Mouse (Mus musculus): ENCODE data around the gene Ufsp1.
A peak's percentile ranks its signal among the peaks of the same experiment; 100 is the strongest.
"Not testable (repeated sequence)": the region's sequence is repeated elsewhere in the genome, so short reads cannot be mapped to it uniquely, and the experiment has no call there.

Gene Ufsp1

DNA sequence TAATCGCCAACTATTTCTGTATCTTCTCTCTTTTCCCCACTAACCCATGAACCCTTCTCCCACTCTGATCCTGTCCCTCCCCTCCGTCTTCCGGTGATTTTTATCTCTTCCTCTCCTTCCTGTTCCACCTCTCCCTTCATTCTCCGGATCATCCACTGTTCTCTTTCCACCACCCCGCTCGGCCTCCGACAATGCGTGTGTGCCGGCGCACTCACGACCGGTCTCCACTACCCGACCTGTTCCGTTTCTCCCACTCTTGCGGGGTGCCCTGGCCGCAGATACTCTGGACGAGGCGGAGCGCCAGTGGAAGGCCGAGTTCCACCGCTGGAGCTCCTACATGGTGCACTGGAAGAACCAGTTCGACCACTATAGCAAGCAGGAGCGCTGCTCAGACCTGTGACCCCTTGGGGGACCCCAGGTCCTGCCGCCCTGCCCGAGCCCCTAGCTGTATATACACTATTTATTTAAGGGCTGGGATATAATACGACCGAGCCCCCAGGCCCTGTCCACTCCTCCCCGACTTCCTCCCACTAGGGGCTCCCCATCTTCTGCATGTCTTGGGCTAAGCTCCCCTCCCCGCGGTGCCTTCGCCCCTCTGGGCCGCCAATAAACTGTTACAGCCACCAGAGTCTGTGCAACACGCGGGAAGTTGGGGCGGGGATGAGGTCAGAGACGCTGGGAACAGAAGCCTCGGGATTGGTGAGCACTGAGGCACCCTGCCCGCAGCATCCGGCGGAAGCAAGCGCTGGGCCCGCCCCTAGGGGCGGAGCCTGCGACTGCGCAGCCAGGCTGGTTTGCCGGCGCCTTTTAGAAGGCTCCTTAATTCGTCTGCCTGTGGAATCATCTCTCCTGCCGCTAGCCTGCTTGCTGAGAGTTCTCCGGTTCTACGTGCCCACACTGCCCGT, at the start of gene Ufsp1:
Ufsp1 (plus strand) TSS at position 791 of the 905 bp plus-strand sequence.
- DNase-seq (ENCODE audit: low read depth) = peak; percentile 98

- peak; percentile 78 for DNase-seq (ENCODE audit: low read depth)
Measured at GRCm38 (mm10) chr5:137263897-137264720, 30.3 kb upstream of the Ufsp1 start.

DNA sequence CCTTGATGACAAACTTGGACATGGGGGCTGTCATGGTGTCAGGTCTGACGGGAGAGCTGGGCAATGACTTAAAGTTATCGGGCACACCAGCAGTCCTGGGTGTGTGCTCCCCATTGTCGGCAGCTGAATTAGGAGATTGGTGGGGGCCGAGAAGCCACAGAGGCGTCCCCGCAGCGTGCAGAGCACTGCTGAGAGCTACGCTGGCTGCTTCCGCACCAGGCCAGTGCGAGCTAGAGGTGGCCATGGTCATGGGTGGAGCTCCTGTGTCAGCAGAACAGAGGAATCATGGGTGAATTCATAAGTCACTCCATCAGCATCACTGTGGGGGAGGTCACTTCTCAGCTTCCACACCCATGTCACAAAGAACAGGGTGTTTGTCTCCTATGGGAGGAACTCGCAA, 29.6 kb upstream of the Ufsp1 start:
- no peak for DNase-seq (ENCODE audit: low read depth)

- no peak for DNase-seq (ENCODE audit: low read depth)
Measured at GRCm38 (mm10) chr5:137268131-137268910, 26.1 kb upstream of the Ufsp1 start.

DNA sequence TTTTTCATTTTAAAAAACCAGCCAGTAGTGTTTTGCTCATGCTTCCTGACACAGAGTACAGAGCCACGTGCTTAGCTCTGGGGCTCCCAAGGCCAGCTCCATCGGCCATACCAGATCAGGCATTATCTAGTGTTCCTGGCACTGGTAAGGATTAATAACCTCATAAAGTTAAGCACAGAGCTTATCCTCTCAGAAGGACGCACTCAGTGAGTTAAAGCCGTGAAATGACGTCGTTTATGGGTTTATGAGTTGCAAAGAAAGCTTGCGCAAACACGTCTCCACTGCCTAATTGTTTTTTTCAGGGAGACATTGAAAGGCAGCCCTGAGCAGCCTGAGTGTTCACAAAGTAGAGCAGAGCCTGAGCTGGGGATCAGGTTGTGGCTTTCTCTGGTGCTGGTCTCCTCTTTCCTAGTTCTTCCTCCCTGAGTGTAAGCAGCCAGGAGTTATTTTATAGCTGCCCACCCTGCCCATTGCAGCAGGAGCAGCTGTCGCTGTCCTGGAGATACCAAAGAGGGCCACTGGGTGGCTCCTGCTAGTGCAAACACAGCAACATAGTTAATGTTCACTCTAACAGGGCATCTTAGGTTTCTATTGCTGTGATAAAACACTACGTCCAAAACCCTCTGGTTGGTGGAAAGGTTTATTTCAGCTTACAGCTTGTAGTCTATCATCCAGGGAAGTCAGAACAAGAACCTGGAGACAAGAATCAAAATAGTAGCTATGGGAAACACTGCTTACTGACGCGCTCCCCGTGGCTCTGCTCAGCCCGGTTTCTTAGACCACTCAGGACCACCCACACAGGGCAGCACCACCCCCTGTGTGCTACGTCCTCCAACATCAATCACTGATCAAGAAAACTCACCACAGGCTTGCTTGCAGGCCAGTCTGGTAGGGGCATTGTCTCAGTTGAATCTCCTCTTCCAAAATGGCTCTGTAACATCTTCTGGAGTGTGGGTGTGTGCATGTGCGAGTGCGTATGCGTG, 16.8 kb upstream of the Ufsp1 start:
- DNase-seq (ENCODE audit: low read depth) = peak; percentile 38

DNA sequence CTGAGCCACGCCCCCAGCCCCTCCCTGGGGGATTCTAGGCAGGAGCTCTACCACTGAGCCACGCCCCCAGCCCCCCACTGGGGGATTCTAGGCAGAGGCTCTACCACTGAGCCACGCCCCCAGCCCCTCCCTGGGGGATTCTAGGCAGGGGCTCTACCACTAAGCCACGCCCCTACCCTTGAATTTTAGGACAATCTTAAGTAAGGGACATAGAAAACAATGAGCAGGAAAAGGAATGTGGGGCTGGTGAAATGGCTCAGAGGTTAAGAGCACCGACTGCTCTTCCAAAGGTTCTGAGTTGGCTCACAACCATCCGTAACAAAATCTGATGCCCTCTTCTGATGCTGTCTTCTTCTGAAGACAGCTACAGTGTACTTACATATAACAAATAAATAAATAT, 10.0 kb upstream of the Ufsp1 start:
- DNase-seq (ENCODE audit: low read depth) = not testable (repeated sequence)

DNA sequence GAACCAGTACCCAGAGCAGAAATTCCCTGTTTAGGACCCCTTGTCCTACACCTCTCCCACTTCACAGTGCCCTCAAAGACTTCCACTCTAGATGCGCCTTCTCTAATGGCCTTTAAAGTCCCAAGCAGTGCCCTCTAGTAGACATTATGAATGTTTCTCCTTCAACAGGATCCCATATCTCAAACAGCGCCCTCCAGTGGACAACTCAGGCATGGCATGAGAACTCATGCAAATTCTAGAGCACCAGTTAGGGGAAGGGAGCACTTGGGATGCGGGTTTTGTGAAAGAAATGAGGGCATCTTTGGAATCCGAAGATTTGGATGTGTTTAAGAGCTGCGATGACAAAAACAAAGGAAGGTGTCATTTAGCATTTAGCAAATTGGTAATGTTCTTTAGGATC, 9.4 kb upstream of the Ufsp1 start:
- peak; percentile 79 for DNase-seq (ENCODE audit: low read depth)

DNA sequence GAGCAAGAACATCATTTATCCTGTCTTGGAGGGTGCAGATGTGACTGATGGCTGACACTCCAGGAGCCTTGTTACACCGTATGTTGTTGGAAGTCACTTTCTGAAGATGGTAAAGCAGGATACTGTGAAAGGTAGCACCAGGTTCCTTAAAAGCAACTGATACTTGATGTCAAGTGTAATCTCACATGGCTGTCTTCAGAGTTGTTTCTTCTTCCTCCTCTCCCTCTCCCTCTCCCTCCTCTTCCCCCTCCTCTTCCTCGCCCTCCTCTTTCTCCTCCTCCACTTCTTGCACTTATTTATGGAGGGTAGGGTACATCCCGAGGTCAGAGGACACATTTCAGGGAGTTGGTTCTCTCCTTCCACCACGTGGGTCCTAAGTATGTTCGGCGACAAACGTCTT, 8.4 kb upstream of the Ufsp1 start:
- no peak for DNase-seq (ENCODE audit: low read depth)

- peak; percentile 92 for DNase-seq (ENCODE audit: low read depth)
Measured at GRCm38 (mm10) chr5:137286655-137287031, 7.8 kb upstream of the Ufsp1 start.

DNA sequence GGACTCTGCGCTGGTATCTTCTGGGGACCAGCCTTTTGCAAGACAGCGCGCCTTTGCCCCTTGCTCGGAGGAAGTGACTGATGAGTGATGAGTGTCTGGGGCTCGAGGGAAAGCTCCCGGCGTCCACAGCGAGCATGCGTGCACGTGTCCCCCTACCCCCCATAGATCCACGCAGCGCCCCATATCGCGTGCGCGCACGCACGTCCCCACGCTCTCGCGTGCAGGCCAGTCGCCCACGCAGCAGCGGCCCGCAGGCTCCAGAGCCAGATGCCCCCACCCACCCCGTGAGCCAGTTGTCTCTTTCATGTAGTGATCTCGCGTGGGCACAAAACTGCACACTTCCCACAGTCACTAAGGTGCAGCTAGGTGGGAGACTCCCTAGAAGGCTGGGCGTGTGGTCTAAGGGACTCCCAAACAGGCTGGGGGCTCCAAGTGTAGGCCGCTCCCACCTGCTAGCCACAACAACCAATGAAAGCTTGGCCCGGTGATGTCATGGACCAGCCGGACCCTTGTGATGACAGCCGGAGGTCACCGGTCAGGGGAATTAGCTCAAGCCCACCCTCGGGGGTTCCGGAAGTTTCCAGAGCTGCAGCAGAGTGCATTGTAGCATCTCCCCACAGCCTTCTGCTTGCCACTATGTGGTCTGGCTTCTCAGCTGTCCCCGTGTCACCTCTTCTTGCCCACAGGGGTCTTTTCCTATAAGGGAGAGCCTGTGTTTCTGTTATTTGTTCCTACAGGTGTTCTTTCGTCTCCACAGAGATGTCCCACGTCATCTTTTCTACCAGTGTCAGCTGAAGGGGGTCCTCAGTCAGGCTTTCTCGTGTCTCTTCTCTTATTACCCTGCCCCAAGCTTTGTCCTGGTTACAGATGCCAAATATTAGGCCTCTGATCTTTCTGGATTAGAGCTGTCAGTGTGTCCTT, 7.1 kb upstream of the Ufsp1 start, which contains the start of gene Ache:
Ache (plus strand) TSS at position 488 of the 921 bp plus-strand sequence.
- peak; percentile 44 for DNase-seq (ENCODE audit: low read depth)

DNA sequence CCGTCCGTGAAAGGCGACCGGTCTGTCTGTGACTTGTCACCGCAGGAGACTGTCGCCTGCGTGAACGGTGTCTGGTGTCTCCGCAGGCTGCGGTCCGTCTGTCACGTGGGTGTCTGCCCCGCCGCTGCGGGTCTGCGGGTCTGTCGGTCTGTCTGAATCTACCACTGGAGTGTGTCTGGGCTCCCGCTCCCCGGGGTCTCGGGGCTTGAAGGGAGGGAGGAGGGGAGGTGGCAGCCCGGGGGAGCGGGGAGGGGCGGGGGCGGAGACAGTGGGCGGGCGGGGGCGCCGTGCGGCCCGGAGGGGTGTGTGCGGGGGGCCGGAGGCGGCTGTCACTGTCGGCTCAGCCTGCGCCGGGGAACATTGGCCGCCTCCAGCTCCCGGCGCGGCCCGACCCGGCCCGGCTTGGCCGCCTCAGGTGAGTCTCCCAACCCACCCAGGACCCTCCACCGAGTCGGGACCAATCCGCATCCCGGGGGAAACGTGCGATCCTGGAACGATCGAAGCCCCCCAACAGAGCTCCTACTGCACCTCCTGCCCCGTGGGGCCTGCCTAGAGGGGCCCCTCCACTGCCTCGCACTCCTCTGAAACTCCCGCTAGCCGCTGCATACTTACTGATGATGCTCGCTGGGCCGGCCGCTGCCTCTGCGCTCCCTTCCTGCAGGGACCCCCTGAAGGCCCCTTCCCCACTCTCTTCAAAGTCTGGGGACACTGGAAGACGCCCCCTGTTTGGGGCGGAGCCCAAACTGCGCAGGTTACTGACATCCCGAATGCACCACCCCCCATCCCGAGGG, 6.3 kb upstream of the Ufsp1 start:
- no peak for DNase-seq (ENCODE audit: low read depth)

- peak; percentile 69 for DNase-seq (ENCODE audit: low read depth)
Measured at GRCm38 (mm10) chr5:137288999-137289470, 5.4 kb upstream of the Ufsp1 start.

DNA sequence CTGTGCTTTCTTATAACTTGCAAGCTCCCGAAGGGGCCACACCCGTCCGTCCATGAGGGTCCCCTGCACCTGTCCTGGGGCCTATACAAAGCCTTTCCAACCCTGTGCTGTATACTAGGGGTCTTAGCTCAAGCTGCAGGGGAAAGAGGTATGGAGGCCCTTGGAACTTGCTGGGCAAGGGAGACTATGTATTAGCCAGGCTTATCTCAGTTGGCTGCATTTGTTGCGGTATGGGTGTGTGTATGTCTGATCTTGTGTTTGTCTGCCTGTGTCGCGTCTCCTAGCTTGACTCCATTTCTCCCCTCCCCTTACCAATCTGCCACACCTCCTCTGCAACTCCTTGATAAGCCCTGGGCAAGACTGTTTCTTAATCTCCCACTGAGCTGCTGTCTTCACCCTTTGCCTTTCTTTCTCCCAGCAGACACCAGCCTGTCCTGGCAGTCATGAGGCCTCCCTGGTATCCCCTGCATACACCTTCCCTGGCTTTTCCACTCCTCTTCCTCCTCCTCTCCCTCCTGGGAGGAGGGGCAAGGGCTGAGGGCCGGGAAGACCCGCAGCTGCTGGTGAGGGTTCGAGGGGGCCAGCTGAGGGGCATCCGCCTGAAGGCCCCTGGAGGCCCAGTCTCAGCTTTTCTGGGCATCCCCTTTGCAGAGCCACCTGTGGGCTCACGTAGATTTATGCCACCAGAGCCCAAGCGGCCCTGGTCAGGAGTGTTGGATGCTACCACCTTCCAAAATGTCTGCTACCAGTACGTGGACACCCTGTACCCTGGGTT, 4.7 kb upstream of the Ufsp1 start:
- DNase-seq (ENCODE audit: low read depth) = peak; percentile 72

- DNase-seq (ENCODE audit: low read depth) = peak; percentile 81
Measured at GRCm38 (mm10) chr5:137290677-137291076, 3.8 kb upstream of the Ufsp1 start.

GRCm38 (mm10) chr5:137291381-137291926, 3.0 kb upstream of the Ufsp1 start:
- DNase-seq (ENCODE audit: low read depth) = no peak

GRCm38 (mm10) chr5:137293282-137293681, 1.1 kb upstream of the Ufsp1 start:
- peak; percentile 89 for DNase-seq (ENCODE audit: low read depth)

GRCm38 (mm10) chr5:137294744-137295093, 290 bp downstream of the Ufsp1 start:
- DNase-seq (ENCODE audit: low read depth) = no peak

- DNase-seq (ENCODE audit: low read depth) = no peak
Measured at GRCm38 (mm10) chr5:137295296-137295695, 867 bp downstream of the Ufsp1 start.

All from 416B (cell line).